Mouse (Mus musculus): Measurements from ENCODE around the gene Celsr2.

The Celsr2 gene

DNA sequence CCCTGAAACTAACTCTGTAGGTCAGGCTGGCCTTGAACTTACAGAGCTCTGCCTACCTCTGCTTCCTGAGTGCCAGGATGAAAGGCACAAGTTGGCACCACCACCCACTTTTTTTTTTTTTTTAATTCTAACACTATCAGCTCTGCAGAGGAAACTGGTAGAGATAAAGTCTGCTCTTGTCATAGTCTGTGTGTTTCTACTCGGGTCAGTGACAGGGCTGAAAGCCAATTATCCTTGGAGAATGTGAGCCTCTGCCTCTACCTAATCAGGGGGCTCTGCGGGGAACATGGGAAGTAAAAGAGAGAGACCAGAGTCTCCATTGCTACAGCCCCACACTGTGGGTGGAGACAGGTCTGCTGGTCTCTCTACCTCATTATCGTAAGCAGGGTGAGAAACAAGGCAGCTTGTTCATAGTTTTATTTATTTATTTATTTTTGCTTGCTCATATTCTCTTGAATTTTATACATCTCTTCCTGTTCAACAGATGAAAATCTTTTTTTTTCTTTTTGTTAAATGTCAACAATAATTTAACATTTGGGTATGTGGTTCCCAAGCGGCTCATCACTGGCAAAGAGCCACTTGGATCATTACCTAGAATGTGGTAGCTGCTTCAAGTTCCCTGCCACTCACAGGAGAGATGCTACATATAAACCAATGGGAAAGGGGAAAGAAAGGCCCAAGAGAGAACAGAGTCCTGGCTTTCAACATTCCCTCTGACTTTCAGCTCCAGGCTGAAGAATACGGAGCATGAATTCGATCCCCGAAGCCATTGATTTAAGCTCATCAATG lies 36.3 kb downstream of the Celsr2 start:
- no peak for DNase-seq (ENCODE audit: low read depth, low spot score)

DNA sequence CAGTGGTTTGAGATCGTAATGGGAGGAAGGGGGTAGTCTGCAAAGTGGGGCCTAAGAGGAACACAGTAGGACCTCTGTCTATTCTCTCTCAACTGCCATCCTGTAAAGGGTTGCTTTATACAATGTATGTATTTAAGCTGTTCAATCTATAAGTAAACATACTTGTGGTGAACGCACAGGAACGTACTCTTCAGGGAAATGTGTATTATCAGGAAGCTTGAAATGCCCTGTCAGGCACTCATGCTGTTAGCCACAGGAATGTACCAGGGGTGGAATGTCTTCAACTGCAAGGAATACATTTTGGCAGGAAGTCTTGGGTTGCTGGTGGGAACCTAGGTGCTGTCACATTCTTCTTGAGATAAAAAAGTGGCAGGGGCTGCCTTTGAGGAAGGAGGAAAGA lies 42.7 kb downstream of the Celsr2 start:
- DNase-seq (ENCODE audit: low read depth, low spot score), result no peak

DNA sequence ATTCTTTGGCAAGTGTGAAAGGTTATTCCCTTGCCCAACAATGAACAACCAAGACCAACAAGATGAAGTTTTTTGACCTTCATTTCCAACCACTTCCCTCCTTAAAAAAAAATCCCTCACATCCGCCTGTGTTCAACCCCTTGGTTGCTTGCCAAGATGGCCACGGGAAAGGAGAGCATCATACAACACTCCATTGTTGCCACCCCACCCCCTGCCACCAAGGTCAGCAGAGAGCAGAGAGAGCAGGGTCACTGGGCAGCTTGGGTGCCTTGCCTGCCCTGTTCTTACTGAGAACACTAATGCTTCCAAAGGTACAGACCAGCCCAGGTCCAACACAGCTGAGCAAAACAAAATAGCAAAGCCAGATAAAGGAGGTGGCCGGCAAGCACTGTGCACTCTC lies 43.1 kb downstream of the Celsr2 start:
- no peak for DNase-seq (ENCODE audit: low read depth, low spot score)

DNA sequence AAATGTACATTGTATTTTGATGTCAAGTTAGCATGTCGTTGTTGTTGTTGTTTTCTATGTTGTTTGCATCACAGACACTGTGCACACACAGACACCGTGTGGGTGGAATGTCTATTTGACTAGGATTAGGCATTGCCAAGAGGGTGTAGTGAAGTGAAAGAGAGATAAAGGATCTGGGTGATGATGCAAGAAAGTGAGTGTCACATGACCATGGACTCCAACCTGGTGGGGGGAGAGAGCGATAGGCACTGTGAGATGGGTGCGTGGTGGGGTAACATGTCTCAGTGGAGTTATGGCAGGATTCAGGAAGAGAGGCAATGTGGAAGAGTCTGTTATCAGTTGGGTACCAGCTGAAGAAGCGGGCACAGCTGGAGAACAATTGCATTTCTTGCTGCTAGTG lies 46.6 kb downstream of the Celsr2 start:
- no peak for DNase-seq (ENCODE audit: low read depth, low spot score)

DNA sequence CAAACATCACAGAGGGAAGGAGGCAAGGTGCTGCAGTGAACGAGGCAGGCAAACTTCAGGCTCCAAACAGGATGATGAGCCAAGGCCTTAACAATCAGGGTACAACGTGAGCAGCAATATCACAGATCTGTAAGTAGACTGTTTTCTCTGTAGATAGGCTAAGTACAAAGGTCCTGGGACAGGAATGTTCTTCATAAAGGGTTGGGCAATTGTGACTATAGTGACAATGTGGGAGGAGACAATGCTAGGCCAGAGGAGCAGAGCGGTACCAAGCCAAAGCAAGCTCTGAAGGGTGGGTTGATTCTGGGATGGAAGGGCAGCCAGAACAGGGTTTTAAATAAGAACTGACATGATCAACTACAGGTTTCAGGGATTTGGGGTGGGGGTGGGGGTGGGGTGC lies 47.5 kb downstream of the Celsr2 start:
- no peak for DNase-seq (ENCODE audit: low read depth, low spot score)

DNA sequence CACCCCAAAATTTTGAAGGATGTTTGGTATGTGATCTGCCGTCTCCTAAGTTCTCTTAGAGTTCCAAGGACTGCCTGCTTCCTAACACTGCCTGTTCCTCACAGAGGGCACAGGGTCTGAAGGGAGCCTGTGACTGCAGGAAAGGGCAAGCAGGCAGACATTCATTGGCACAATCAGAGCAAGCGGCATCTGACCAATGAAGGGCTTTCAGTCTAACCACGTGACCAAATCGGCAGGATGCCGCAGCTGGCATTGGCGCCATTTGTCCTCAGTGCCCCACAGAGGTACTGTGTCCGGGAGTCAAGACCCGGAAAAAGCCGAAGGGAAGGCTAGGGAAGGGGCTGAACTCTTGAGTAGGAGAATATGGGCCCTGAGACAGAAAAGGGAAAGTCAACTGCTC lies 48.2 kb downstream of the Celsr2 start:
- peak; percentile 57 for DNase-seq (ENCODE audit: low read depth, low spot score)

DNA sequence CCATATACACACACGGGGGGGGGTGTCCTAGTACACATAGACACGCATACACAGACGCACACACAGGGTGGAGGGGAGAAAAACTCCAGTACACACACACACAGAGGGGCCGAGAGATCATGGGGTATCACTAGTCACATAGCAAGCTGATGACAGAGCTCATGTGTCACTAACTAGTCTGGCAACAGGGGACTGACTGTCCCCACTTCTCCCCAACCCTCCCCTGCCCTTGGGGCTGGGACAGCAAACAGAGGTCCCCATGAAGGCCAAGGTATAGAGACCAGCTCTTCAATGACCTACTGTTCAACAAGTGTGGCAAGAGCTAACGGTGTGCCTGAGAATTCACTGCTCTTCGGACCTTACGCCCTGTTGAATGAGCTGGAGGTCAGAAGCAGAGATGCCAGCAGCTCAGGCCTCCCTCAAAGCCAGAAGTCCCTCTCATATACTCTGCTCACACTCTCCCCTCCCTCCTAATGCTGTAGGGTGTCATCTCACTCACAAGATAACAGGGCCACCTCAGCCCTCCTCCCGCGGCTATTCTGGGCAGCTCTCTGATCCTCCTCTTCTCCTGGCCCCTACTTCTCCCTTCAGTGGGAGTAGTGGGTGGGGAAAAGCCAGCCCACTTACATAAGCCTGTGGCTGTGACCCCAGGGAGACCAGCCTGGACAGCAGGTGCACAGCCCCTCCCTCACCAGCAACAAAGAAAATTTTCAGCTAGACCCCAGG lies 50.9 kb downstream of the Celsr2 start, which contains the start of gene Mybphl:
Gene Mybphl (plus strand): TSS at position 642 of the 726 bp plus-strand sequence.
- no peak for DNase-seq (ENCODE audit: low read depth, low spot score)

DNA sequence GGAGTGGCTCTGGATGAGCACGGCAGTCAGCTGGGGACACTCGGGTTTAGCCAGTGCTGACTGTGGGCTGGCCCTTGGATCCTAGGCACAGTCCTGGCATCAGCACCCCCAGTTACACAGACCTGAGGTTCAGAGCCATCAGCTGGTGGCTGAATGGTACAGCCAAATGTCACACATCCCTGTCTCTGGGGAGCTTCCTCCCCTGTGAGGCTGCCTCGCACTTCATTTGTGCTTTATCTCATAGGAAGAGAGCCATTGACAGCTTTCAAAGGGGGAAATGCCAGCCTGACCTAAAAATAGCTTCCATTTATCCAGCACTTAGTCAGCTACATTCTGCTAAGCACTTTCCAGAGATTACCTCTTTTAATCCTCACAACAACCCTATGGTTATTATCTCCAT lies 51.7 kb downstream of the Celsr2 start:
- no peak for DNase-seq (ENCODE audit: low read depth, low spot score)

DNA sequence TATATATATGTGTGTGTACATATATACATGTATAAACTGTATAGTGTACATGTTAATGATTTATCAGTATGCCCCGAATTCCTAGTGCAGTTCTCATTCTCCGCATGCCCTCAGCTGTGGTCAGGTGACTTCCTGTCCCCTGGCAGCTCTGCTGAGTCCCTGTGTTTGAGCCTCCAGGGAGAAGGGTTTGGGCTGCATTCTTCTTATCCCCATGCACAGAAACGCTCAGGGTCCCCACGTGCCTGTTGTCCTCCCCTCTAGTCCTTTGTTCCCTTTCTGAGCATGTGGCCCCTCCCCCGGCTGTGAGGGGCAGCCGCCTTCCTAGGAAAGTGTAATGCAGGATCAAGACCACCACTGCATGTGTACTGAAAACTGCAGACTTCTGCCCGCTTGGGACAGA lies 54.5 kb downstream of the Celsr2 start:
- no peak for DNase-seq (ENCODE audit: low read depth, low spot score)

DNA sequence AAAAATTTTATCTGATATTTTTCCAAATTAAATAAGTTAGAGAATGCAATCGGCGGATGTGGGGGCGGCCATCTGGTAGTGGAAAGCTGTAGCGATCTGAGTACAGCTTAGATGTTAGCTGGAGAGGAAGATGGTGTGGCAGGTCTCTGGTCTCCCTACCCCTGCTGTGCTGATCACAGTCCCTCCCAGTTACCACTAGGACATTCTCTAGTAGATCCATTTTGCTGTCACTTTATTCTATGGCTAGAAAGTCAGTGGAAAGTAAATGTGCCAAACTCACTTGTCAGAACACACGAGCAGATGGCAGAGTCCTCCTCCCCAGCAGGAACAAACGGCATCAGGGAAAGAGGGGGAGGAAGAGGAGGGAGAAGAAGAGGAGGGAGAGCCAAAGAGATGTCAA lies 56.9 kb downstream of the Celsr2 start:
- DNase-seq (ENCODE audit: low read depth, low spot score), result no peak

DNA sequence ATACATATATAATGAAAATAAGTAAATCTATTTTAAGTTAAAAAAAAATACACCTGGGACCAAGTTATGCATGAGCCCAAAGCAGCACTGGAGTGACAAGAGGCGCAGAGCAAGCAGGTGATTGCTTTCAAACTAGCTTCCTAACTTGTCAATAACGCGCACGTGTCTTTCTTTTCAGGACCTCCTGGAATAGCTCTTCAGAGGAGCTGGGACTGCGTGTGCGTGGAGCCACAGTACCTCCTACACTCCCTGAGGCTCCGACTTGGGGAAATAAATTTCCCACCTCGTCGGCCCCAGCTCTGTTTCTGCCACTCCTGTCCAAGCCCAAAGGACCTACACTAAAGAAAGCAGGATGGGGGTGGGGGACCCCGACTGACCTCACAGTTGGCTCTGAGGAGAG lies 58.3 kb downstream of the Celsr2 start:
- DNase-seq (ENCODE audit: low read depth, low spot score), result no peak

DNA sequence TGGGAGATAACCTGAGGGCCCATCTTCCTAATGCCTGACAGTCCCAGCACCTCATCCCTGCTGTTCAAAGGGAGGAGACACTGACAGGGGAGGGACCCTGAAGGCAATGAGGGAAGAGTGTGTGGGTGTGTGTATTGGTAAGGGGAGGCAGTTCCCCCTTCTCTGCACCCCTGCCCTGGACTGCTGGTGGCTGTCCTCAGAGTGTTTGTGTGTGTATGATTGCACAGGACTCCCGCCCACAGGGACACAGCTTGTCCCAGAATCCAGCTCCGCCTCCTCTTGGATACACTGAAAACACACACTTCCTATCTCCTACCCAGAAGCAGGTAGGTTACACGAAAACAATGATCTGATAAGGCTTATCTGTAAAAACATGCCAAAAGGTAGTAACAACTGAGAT lies 60.1 kb downstream of the Celsr2 start:
- no peak for DNase-seq (ENCODE audit: low read depth, low spot score)

DNA sequence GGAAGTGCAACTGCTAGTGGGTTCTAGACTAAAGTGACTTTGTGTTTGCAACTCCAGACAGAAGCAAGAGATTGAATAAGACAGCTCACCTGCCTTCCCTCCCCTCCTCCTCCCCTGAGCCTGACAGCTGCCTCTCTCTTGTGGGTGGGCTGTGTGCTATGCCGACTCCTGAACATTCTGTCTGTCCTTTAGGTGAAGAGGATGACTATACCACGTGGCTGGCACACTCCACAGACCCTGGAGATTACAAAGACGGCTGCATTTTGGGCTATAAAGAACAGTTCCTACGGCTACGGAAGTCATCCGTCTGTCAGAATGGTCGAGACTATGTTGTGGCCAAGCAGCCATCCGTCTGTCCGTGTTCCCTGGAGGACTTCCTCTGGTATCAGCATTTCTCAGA lies 67.0 kb downstream of the Celsr2 start:
- no peak for DNase-seq (ENCODE audit: low read depth, low spot score)

DNA sequence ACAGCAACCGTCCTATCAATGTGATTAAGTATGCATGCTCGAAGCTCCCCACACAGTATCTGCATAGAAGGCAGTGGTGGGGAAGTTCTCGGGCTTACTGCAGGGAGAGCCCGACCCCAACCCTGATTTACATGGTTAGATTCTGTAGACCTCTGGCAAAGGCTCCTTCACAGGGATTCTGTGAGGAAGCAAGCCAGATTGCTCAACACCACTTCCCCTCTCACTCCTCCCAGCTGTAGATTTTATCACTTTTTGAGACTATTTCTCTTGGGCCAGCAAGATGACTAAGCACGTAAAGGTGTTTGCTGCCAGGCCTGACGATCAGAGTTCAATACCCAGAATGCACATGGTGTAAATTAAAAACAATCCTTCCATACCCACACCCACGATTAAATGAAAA lies 69.5 kb downstream of the Celsr2 start:
- no peak for DNase-seq (ENCODE audit: low read depth, low spot score)

DNA sequence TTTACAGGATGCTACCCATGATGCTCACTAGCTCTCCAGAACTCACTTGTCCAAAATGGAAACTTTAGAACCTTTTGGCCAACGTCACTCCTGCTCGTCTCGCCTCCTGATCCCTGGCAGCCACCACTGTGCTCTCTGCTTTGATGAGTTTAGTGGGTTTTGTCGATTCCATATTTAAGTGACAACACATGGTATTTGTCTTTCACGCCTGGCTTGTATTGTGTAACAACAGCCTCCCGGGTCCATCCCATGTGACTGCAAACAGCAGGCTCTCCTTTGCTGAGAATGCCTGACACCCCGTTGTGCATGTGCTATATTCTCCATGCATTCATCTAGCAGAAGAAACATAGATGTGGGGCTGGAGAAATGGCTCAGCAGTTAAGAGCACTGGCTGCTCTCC lies 73.2 kb downstream of the Celsr2 start:
- DNase-seq (ENCODE audit: low read depth, low spot score), result no peak

DNA sequence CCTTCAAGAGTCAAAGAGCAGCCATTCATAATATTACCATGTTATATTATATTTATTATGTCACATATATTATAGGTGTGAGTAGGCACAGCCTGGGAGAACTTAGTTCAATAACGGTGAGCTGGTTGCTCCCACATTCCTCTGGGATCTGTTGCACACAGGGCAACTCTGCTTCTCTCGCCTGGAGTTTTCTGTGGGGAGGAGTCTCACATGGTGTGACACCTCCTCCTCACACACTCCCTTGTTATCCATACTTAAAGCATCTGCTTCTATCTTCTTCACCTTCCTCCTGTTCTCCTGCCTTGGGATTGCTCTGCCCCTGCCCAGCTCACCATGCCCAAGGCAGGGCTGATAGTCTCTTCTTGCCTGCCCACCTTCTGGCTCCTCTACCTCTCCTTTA lies 74.3 kb downstream of the Celsr2 start:
- DNase-seq (ENCODE audit: low read depth, low spot score), result no peak

Measured in ES-CJ7 (cell line).